Mouse (Mus musculus): ENCODE results near the gene Gm17455. TPM values are rescaled to one million over a fixed set of nuclear protein-coding genes. Genes with fewer than 3 reads are reported as not detected.

Gene Gm17455
- polyA plus RNA-seq, 1 experiment from 2014 or later: 2.7 TPM

- H3K27me3 ChIP-seq: no peaks in the 10 kb centered on the region
- H3K9me3 ChIP-seq: no peaks in the 10 kb centered on the region
- H3K4me3 ChIP-seq (replicated peaks): no peak overlapping the region
- no peaks in the 10 kb centered on the region for H3K36me3 ChIP-seq (replicated peaks)
- H3K4me2 ChIP-seq: no peak overlapping the region
- ATAC-seq (ENCODE audit: low FRiP score): no peak
- H3K4me1 ChIP-seq: no peaks in the 10 kb centered on the region
- no peak overlapping the region for H3K27ac ChIP-seq
- 90% methylated on average over 4 of the region's 4 CpGs for WGBS
- no peak overlapping the region for H3K9ac ChIP-seq
Measured at GRCm38 (mm10) chr10:60442321-60442720, 42.8 kb downstream of the Gm17455 start.

- Histone ChIP-seq H3K36me3 (replicated peaks) (no peaks in the 10 kb centered on the region), H3K27ac (no peak overlapping the region), H3K27me3 (no peaks in the 10 kb centered on the region), H3K9ac (no peak overlapping the region), H3K4me1 (no peaks in the 10 kb centered on the region), H3K4me2 (no peak overlapping the region), H3K9me3 (no peaks in the 10 kb centered on the region), H3K4me3 (replicated peaks) (no peak overlapping the region)
- ATAC-seq (ENCODE audit: low FRiP score): no peak
- 13% methylated on average over 2 of the region's 2 CpGs for WGBS
Measured at GRCm38 (mm10) chr10:60443078-60443477, 43.6 kb downstream of the Gm17455 start.

GRCm38 (mm10) chr10:60445031-60445593 lies 45.6 kb downstream of the Gm17455 start:
- H3K27me3 ChIP-seq: no peaks in the 10 kb centered on the region
- no peak overlapping the region for H3K4me3 ChIP-seq (replicated peaks)
- 62% methylated on average over 8 of the region's 8 CpGs for WGBS
- H3K9ac ChIP-seq: no peak overlapping the region
- no peak overlapping the region for H3K27ac ChIP-seq
- H3K4me1 ChIP-seq: no peaks in the 10 kb centered on the region
- no peak for ATAC-seq (ENCODE audit: low FRiP score)
- H3K4me2 ChIP-seq: no peak overlapping the region
- H3K9me3 ChIP-seq: no peaks in the 10 kb centered on the region
- H3K36me3 ChIP-seq (replicated peaks): no peaks in the 10 kb centered on the region

GRCm38 (mm10) chr10:60447186-60447585 lies 47.7 kb downstream of the Gm17455 start:
- Histone ChIP-seq H3K4me3 (replicated peaks) (no peak overlapping the region), H3K4me2 (no peak overlapping the region), H3K36me3 (replicated peaks) (no peaks in the 10 kb centered on the region), H3K27me3 (no peaks in the 10 kb centered on the region), H3K9me3 (no peaks in the 10 kb centered on the region), H3K9ac (no peak overlapping the region; the same call in 1 of the 2 replicates), H3K27ac (no peak overlapping the region), H3K4me1 (no peaks in the 10 kb centered on the region)
- WGBS: 90% methylated on average over 12 of the region's 12 CpGs
- no peak for ATAC-seq (ENCODE audit: low FRiP score)

Other genes with a start within 250 kb of the Gm17455 start
- 3.7 and 4.0 TPM in 2 replicates for gene Chst3, start 180.5 kb upstream of the Gm17455 start, polyA plus RNA-seq (2016; fragmentation: Nextera tagmentation; extraction: Ambion mirVana)
- 86.9 and 90.5 TPM in 2 replicates for gene Psap, start 122.1 kb upstream of the Gm17455 start, polyA plus RNA-seq (2016; fragmentation: Nextera tagmentation; extraction: Ambion mirVana)
- 1.00 and 1.3 TPM in 2 replicates for gene Vsir, start 52.9 kb upstream of the Gm17455 start, polyA plus RNA-seq (2016; fragmentation: Nextera tagmentation; extraction: Ambion mirVana)